Mouse (Mus musculus) neural tube, embryonic 13.5 days (tissue): ENCODE measurements around the gene Hcn3. TPM values are rescaled to one million over a fixed set of nuclear protein-coding genes. Genes with fewer than 3 reads are reported as not detected.

ENCODE experiments used
- ATAC-seq: fragments of 200-750 bp; cut with Nextera tagmentation; 2 replicates; pipeline ENCODE4 v1.8.0; 2017; ENCODE audit warnings: low read depth, mild to moderate bottlenecking, moderate TSS enrichment, moderate library complexity
- H3K27ac ChIP-seq: fragments of 300-500 bp; sonication (generic); replicated peaks from 2 replicates; pipeline ENCODE4 v1.5.1; 2015; ENCODE audit warnings: moderate library complexity, mild to moderate bottlenecking, inconsistent platforms
- H3K27me3 ChIP-seq: fragments of 300-500 bp; sonication (generic); 2 replicates; pipeline ENCODE4 v1.6.1; 2015; ENCODE audit warnings: mild to moderate bottlenecking, inconsistent platforms
- H3K36me3 ChIP-seq: fragments of 300-500 bp; sonication (generic); 2 replicates; pipeline ENCODE4 v1.6.1; 2015; ENCODE audit warnings: mild to moderate bottlenecking, inconsistent platforms
- H3K4me1 ChIP-seq: fragments of 300-500 bp; sonication (generic); replicated peaks from 2 replicates; pipeline ENCODE4 v1.6.1; 2015; ENCODE audit warnings: inconsistent platforms
- H3K4me2 ChIP-seq: fragments of 300-500 bp; sonication (generic); 2 replicates; pipeline ENCODE4 v1.6.1; 2015; ENCODE audit warnings: inconsistent platforms, mild to moderate bottlenecking, moderate library complexity
- H3K4me3 ChIP-seq: fragments of 300-500 bp; sonication (generic); 2 replicates; pipeline ENCODE4 v1.5.1; 2015; ENCODE audit warnings: mild to moderate bottlenecking, inconsistent platforms
- H3K9ac ChIP-seq: fragments of 300-500 bp; sonication (generic); 2 replicates; pipeline ENCODE4 v1.6.1; 2015; ENCODE audit warnings: moderate library complexity, mild to moderate bottlenecking, inconsistent platforms
- H3K9me3 ChIP-seq: fragments of 300-500 bp; sonication (generic); 2 replicates; pipeline ENCODE4 v1.6.1; 2016; ENCODE audit warnings: inconsistent platforms
- WGBS: fragments of 180-500 bp; shearing (Covaris S2); methylation state at CpG from one replicate; pipeline ENCODE4 v1.1.7; 2015; 5-methylcytosine and 5-hydroxymethylcytosine counted together
- polyA plus RNA-seq: library from polyadenylated mRNA; unstranded; fragments of >200 nt; fragmentation: Nextera tagmentation; extraction: Ambion mirVana; gene quantifications from 2 replicates; pipeline ENCODE4 v1.2.1, GENCODE M21; 2015

Gene Hcn3
- 34.6 and 35.6 TPM in 2 replicates for polyA plus RNA-seq

DNA sequence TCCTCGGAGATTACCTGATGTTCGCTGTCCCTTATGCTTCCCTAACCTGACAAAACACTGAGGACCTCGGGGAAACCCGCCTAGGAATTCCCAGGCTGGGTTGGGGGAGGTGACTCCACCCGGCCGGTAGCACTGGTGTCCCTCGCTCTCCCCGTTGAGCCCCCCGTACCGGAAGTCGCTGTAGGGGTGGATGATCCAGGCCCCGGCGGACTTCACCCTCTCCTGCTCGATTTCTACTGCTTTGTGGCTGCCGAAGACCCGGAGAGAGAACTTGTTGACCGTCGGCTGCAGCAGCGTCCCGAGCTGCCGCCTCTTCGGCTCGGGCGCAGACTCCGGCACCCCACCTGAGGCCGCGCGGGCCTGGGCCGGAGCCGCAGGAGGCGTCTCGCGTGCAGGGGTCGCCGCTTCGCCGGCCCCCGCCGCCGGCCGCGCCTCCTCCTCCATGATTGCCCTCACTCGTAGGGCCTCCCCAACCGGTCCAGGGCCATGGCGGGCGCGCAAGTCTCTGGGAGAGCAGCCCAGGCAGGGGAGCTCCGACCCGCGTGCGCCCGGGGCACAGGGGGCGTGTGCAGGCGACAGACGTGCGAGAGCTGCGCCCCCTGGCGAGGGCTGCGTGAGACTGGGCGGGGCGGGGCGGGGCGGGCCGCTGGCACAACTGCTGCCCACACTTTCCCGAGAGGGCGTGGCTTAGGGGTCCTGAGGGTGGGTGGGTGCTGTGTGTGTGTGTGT lies at the start of gene Hcn3:
TSS of gene Hcn3 (minus strand) at position 581 of the 729 bp plus-strand sequence.
- Histone ChIP-seq H3K36me3 (no peaks in the 10 kb centered on the region), H3K4me3 (peak within 1 kb of the TSS; percentile 84), H3K4me1 (peaks cover 35% of the 10 kb centered on the region), H3K27ac (peak within 1 kb of the TSS; percentile 67; the same call in 1 of the 2 replicates), H3K9ac (peak within 1 kb of the TSS; percentile 84), H3K27me3 (no peaks in the 10 kb centered on the region), H3K9me3 (no peaks in the 10 kb centered on the region), H3K4me2 (peak within 1 kb of the TSS; percentile 93)
- under 1% methylated on average over 64 of the region's 66 CpGs for WGBS
- ATAC-seq, result peak; percentile 88

DNA sequence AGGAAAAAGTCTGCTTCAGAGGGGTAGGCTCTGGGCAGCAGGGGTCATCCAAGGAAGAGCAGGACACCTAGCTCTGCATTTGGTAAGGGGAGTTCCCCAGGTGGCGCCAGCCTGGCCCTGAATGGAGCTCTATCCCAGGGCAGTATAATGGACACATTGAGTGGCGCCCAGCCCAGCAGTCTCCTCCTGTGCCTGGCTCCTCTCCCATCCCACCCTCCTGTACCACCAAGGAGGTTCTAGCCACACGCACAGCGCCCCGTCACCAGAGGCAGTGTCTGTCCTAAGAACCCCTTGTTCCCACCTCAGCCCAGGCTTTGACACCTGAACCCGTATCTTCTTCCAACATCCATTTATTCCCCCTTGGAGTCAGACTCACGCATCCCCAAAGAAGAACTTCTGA lies 49.7 kb upstream of the Hcn3 start:
- no peak for ATAC-seq
- peaks cover 63% of the 10 kb centered on the region for H3K36me3 ChIP-seq
- no peak overlapping the region for H3K27ac ChIP-seq
- no peak overlapping the region for H3K4me2 ChIP-seq
- H3K4me1 ChIP-seq, result peaks cover 24% of the 10 kb centered on the region
- no peak overlapping the region for H3K4me3 ChIP-seq
- no peaks in the 10 kb centered on the region for H3K27me3 ChIP-seq
- 89% methylated on average over 7 of the region's 7 CpGs for WGBS
- H3K9me3 ChIP-seq, result no peaks in the 10 kb centered on the region
- H3K9ac ChIP-seq, result no peak overlapping the region

DNA sequence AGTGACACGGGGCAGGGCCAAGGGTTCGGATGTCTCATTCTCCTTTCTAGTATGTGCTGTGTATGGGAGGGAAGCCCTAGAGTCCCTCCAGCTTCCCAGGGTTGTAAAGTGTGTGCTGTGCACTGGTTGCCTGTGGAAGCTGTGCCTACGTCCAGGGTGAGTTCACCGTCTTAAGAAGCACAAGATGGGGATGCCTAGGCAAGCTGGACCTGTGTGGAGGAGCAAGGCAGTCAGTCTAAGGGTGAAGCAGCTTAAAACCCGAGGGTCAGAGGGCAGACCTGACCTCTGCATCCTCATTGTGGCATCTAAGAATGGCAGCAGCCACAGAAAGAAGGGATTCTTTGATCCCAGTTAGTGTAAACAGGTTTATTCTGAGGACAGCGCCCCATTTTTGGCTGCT lies 48.7 kb upstream of the Hcn3 start:
- H3K9me3 ChIP-seq, result no peaks in the 10 kb centered on the region
- no peak overlapping the region for H3K4me2 ChIP-seq
- H3K27me3 ChIP-seq, result no peaks in the 10 kb centered on the region
- H3K9ac ChIP-seq, result no peak overlapping the region
- H3K4me1 ChIP-seq, result peaks cover 23% of the 10 kb centered on the region
- no peak for ATAC-seq
- peaks cover 73% of the 10 kb centered on the region for H3K36me3 ChIP-seq
- 89% methylated on average over 6 of the region's 6 CpGs for WGBS
- H3K27ac ChIP-seq, result no peak overlapping the region
- H3K4me3 ChIP-seq, result no peak overlapping the region

DNA sequence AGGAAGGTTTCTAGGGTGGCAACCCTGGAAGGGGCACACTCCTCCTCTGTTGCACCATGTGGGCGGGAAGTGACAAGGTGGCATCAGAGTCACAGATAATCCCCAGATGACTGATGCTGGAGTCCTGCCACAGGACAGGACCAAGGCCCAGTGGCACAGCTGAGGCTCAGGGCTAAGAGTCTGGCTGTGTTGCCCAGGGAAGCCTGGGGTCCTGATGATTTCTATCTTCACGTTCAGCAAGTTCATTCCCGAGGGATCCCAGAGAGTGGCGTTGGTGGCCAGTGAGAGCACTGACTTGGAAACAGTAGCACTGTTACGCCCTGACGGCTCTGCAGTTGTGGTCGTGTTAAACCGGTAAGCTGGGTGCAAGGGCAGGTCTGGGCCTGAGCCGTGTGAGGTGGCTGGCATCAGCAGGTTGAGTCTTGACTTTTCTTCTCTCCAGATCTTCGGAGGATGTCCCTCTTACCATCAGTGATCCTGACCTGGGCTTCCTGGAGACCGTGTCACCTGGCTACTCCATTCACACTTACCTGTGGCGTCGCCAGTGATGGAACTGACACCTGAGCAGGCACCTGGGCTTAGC lies 48.2 kb upstream of the Hcn3 start:
- Histone ChIP-seq H3K9ac (no peak overlapping the region), H3K36me3 (peaks cover 73% of the 10 kb centered on the region), H3K27me3 (no peaks in the 10 kb centered on the region), H3K4me2 (no peak overlapping the region), H3K4me1 (peaks cover 25% of the 10 kb centered on the region), H3K27ac (no peak overlapping the region), H3K9me3 (no peaks in the 10 kb centered on the region), H3K4me3 (no peak overlapping the region)
- 93% methylated on average over 13 of the region's 13 CpGs for WGBS
- no peak for ATAC-seq

DNA sequence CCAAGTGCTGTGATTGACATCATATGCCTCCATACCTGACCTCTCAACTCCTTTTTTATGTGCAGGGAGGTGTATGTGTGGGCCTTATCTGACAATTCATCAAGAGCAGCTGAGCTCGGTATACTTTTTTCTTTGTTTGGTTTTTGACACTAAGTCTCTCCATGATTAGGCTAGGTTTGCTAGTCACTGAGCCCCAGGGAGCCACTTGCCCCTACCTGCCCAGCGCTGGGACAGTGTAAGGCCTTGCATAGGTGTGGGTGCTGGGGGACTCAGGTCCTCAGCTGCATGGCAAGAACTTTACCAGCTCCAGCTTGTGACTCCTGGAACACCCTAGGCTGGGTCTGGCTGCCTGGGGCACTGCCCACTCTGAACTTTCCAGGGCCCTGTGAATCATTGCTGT lies 46.7 kb upstream of the Hcn3 start:
- Histone ChIP-seq H3K9ac (no peak overlapping the region), H3K4me3 (no peak overlapping the region), H3K36me3 (peaks cover 73% of the 10 kb centered on the region), H3K9me3 (no peaks in the 10 kb centered on the region), H3K27me3 (no peaks in the 10 kb centered on the region), H3K4me2 (no peak overlapping the region), H3K27ac (no peak overlapping the region), H3K4me1 (peaks cover 14% of the 10 kb centered on the region)
- WGBS, result 94% methylated on average over 2 of the region's 2 CpGs
- ATAC-seq, result no peak

DNA sequence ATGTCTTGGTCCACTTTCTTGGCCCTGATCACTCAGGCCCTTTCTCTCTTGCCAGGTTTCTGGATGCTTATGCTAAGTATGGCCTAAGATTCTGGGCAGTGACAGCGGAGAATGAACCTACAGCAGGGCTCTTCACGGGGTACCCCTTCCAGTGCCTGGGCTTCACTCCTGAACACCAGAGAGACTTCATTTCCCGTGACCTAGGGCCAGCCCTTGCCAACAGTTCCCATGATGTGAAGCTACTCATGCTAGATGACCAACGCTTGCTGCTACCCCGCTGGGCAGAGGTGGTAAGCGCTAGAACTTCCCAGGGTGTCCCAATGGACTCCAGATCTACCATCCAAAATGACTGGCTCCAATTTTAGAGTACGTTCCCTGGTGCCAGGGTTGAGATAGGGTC lies 46.1 kb upstream of the Hcn3 start:
- no peaks in the 10 kb centered on the region for H3K27me3 ChIP-seq

DNA sequence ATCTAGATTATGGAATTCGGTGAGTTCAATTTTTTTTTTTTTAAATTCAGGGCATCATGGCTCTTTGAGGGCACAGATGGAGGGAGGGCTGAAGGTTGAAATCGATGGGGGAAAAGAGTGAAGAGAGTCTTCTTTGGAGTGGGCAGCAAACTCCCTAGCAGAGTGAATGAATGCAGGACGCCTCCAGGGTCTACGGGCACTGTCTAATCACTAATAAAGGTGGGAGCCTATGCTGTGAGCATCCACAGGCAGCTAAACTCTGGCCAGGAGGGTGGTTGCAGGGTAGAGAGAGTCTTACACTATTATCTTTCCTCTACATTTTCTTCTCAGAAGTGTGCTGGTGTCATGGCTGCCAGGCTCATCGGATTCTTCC lies 43.1 kb upstream of the Hcn3 start:
- Histone ChIP-seq H3K9ac (peak overlapping the region; percentile 76), H3K4me2 (peak overlapping the region; percentile 73), H3K36me3 (peaks cover 43% of the 10 kb centered on the region), H3K9me3 (no peaks in the 10 kb centered on the region), H3K27ac (no peak overlapping the region), H3K27me3 (no peaks in the 10 kb centered on the region), H3K4me3 (peak overlapping the region; percentile 54), H3K4me1 (peaks cover 11% of the 10 kb centered on the region)
- 33% methylated on average over 5 of the region's 5 CpGs for WGBS
- ATAC-seq, result peak; percentile 47; the same call in 1 of the 2 replicates

More for the DNA sequence above, 46.1 kb upstream of the Hcn3 start:
- ATAC-seq, result no peak
- Histone ChIP-seq H3K27ac (no peak overlapping the region), H3K9ac (no peak overlapping the region), H3K4me3 (no peak overlapping the region), H3K36me3 (peaks cover 73% of the 10 kb centered on the region), H3K9me3 (no peaks in the 10 kb centered on the region), H3K4me2 (no peak overlapping the region), H3K4me1 (peaks cover 11% of the 10 kb centered on the region)
- 93% methylated on average over 7 of the region's 7 CpGs for WGBS

DNA sequence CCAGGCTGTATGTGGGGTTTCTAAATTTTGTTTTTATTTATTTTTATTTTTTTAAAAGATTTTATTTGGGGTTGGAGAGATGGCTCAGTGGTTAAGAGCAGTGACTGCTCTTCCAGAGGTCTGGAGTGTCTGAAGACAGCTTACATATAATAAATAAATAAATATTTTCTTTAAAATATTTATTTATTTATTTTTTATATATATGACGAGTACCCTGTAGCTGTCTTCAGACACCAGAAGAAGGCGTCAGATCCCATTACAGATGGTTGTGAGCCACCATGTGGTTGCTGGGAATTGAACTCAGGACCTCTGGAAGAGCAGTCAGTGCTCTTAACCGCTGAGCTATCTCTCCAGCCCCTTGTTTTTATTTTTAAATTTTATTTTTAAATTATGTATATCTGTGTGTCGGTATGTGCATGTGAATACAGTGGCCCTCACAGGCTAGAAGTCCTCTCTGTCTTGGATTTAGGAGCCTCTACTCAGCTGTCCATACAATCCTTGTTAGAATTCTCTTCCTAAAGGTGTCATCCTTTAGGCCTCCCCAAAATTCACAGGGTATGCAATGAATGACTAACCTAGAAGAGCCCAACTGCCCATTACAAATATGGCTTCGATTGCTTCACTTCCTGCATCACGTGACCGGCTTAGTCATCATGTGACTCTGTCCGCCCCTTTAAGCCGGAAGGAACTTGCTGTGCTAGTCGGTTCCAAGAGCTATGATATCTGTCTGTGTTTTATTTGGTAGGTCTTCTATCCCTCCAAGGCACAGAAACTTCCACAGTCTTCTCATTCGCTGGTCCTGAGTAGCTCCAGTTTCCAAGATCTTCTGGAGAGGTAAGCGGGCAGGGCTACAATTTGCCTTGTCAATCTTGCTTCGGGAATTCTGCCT lies 42.5 kb upstream of the Hcn3 start, which contains the start of gene Gba:
TSS of gene Gba (plus strand) at position 676 of the 889 bp plus-strand sequence.
- H3K4me3 ChIP-seq, result peak within 1 kb of the TSS; percentile 54
- no peak within 1 kb of the TSS for H3K27ac ChIP-seq
- ATAC-seq, result peak; percentile 82
- H3K9me3 ChIP-seq, result no peaks in the 10 kb centered on the region
- WGBS, result 26% methylated on average over 13 of the region's 13 CpGs
- peaks cover 37% of the 10 kb centered on the region for H3K36me3 ChIP-seq
- no peaks in the 10 kb centered on the region for H3K27me3 ChIP-seq
- peak within 1 kb of the TSS; percentile 76 for H3K9ac ChIP-seq
- H3K4me1 ChIP-seq, result peaks cover 11% of the 10 kb centered on the region
- peak within 1 kb of the TSS; percentile 73 for H3K4me2 ChIP-seq

DNA sequence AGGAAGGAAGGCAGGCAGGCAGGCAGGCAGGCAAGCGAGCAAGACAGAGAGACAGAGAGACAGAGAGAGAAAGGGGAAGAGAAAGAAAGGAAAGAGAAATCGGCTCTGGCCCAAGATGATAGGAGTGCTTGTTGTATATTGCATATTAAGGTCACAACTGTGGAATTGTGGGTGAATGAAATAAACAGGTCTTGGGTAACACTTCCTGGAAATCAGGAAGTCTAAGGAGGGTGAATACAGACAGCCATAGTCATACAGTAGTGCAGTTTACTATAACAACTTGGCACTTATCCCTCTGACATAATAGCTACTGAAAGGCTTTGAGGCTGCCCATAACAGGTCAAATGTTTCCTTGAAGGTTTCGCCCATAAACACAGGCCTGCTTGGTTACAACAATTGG lies 39.8 kb upstream of the Hcn3 start:
- no peak overlapping the region for H3K27ac ChIP-seq
- no peak overlapping the region for H3K9ac ChIP-seq
- no peak overlapping the region for H3K4me2 ChIP-seq
- H3K27me3 ChIP-seq, result no peaks in the 10 kb centered on the region
- no peak for ATAC-seq
- peaks cover 10% of the 10 kb centered on the region for H3K36me3 ChIP-seq
- no peak overlapping the region for H3K4me3 ChIP-seq
- H3K4me1 ChIP-seq, result peaks cover 24% of the 10 kb centered on the region
- WGBS, result 85% methylated on average over 3 of the region's 3 CpGs
- H3K9me3 ChIP-seq, result no peaks in the 10 kb centered on the region

DNA sequence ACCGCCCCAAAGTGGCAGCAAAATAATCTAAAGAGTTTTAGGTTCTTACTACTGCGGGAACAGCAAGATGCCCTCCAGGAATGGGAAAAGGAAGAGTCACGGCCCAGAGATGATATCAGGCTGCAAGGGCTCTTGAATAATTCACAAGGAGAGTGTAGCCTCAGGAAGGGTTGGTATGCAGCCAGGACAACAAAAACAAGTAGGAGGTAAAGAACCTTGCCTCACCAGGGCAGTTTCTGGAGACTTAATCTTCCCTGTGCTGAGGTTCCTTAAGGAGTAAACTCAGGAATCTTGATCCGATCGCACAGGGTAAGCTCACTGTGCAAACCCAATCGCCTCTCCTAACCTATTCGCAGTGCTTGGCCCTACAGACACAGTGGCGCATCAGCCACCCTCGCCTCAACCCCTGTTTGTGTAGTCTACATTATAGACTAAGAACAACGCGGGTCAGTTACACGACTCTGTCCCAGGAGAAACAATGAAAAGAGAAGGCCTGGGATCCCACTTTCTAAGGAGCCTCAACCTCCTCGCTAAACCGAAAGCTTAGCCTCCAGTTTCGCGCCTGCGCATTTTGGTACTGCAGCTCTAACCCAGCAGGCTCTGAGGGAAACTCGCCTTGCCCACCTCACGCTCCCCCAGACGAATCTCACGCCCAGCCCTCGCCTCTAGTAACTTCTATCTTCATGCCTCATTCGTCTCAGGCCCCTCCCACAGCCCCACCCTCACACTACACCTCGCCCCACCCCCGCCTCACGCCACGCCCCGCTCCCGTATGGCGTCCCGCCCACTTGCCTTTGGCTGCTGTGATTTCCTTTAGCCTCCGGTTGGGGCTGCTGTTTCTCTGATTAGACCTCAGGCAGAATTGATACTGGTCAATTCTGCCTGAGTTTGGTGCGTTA lies 36.2 kb upstream of the Hcn3 start:
- no peaks in the 10 kb centered on the region for H3K9me3 ChIP-seq
- ATAC-seq, result peak; percentile 98
- 8% methylated on average over 33 of the region's 33 CpGs for WGBS

DNA sequence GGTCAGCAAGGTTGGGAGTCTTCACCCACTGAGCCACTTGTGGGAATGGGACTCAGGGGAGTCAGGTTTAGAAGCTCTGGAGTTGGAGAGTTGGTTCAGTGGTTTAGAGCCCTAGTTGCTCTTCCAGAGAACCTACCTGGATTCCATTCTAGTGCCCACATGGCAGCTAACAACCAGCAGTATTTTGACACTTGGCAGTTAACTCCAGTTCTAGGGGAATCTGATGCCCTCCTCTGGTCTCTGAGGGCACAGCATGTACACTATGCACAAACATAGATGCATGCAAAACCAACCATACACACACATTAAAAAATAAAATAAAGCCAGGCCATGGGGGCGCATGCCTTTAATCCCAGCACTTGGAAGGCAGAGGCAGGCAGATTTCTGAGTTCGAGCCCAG lies 33.9 kb upstream of the Hcn3 start:
- no peak overlapping the region for H3K9ac ChIP-seq
- no peak overlapping the region for H3K4me3 ChIP-seq
- H3K9me3 ChIP-seq, result no peaks in the 10 kb centered on the region
- peaks cover 5% of the 10 kb centered on the region; the same call in 1 of the 2 replicates for H3K36me3 ChIP-seq
- H3K27me3 ChIP-seq, result no peaks in the 10 kb centered on the region
- no peak overlapping the region for H3K4me2 ChIP-seq
- WGBS, result 92% methylated on average over 2 of the region's 2 CpGs
- no peak overlapping the region for H3K27ac ChIP-seq
- H3K4me1 ChIP-seq, result peaks cover 13% of the 10 kb centered on the region
- ATAC-seq, result no peak

More for the DNA sequence above, 36.2 kb upstream of the Hcn3 start:
- Histone ChIP-seq H3K4me2 (peak overlapping the region; percentile 64), H3K4me1 (peaks cover 13% of the 10 kb centered on the region), H3K36me3 (no peaks in the 10 kb centered on the region), H3K27ac (peak overlapping the region; percentile 82), H3K9ac (peak overlapping the region; percentile 72), H3K4me3 (peak overlapping the region; percentile 41), H3K27me3 (no peaks in the 10 kb centered on the region)
